Mouse (Mus musculus) liver, embryonic 15.5 days (tissue): ENCODE results near the gene Lgi4. TPM values are rescaled to one million over a fixed set of nuclear protein-coding genes. Genes with fewer than 3 reads are reported as not detected.

Source experiments
- ATAC-seq: fragments of 200-750 bp; cut with Nextera tagmentation; 2 replicates; pipeline ENCODE4 v1.8.0; 2017; ENCODE audit warnings: moderate number of reproducible peaks, mild to moderate bottlenecking, moderate library complexity; ENCODE audit not compliant: insufficient read depth
- H3K27ac ChIP-seq: fragments of 300-500 bp; sonication (generic); replicated peaks from 2 replicates; pipeline ENCODE4 v1.5.1; 2015; ENCODE audit warnings: mild to moderate bottlenecking, inconsistent platforms
- H3K27me3 ChIP-seq: fragments of 300-500 bp; sonication (generic); 2 replicates; pipeline ENCODE4 v1.6.1; 2015; ENCODE audit warnings: mild to moderate bottlenecking, inconsistent platforms
- H3K36me3 ChIP-seq: fragments of 300-500 bp; sonication (generic); replicated peaks from 2 replicates; pipeline ENCODE4 v1.6.1; 2015; ENCODE audit warnings: moderate library complexity, mild to moderate bottlenecking, inconsistent platforms
- H3K4me1 ChIP-seq: fragments of 300-500 bp; sonication (generic); replicated peaks from 2 replicates; pipeline ENCODE4 v1.6.1; 2015; ENCODE audit warnings: inconsistent platforms
- H3K4me2 ChIP-seq: fragments of 300-500 bp; sonication (generic); 2 replicates; pipeline ENCODE4 v1.6.1; 2015; ENCODE audit warnings: moderate library complexity, mild to moderate bottlenecking, inconsistent platforms
- H3K4me3 ChIP-seq: fragments of 300-500 bp; sonication (generic); replicated peaks from 2 replicates; pipeline ENCODE4 v1.5.1; 2015; ENCODE audit warnings: mild to moderate bottlenecking, inconsistent platforms
- H3K9ac ChIP-seq: fragments of 300-500 bp; sonication (generic); 2 replicates; pipeline ENCODE4 v1.6.1; 2015; ENCODE audit warnings: moderate library complexity, mild to moderate bottlenecking, inconsistent platforms
- H3K9me3 ChIP-seq: fragments of 300-500 bp; sonication (generic); replicated peaks from 2 replicates; pipeline ENCODE4 v1.6.1; 2016; ENCODE audit warnings: inconsistent platforms
- WGBS: fragments of 180-500 bp; shearing (Covaris S2); methylation state at CpG from one replicate; pipeline ENCODE4 v1.1.7; 2015; ENCODE audit warnings: mixed read lengths; ENCODE audit not compliant: insufficient replicate concordance; 5-methylcytosine and 5-hydroxymethylcytosine counted together
- polyA plus RNA-seq: library from polyadenylated mRNA; unstranded; fragments of >200 nt; fragmentation: Nextera tagmentation; extraction: Ambion mirVana; gene quantifications from 2 replicates; pipeline ENCODE4 v1.2.1, GENCODE M21; 2015

Lgi4 gene
- polyA plus RNA-seq, 1 experiment from 2014 or later, result not detected

DNA sequence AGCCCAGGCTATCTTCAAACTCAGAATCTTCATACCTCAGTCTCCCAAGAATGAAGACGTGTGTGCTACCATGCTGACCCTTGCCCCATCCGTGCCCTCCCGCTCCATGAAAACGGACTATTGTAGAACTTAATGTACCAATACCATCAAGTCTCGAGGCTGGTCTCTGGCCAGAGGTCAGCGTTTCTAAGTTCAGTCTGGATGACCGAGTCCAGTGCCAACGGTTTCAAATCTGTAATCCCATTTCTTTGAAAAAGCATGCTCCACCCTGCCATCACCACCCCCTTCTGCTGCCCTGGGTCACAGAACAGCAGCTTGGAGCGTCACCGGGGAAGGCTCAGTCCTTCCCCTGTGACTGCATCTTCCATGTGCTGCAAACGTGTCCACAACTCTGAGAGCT is 48.6 kb downstream of the Lgi4 start:
- no peaks in the 10 kb centered on the region for H3K27me3 ChIP-seq
- no peak for ATAC-seq
- WGBS, result 69% methylated on average over 11 of the region's 11 CpGs
- no peak overlapping the region for H3K4me2 ChIP-seq
- H3K9ac ChIP-seq, result no peak overlapping the region
- peaks cover 22% of the 10 kb centered on the region; the same call in 1 of the 2 replicates for H3K4me1 ChIP-seq
- no peaks in the 10 kb centered on the region for H3K9me3 ChIP-seq
- H3K27ac ChIP-seq, result no peak overlapping the region
- no peak overlapping the region for H3K4me3 ChIP-seq
- H3K36me3 ChIP-seq, result no peaks in the 10 kb centered on the region

DNA sequence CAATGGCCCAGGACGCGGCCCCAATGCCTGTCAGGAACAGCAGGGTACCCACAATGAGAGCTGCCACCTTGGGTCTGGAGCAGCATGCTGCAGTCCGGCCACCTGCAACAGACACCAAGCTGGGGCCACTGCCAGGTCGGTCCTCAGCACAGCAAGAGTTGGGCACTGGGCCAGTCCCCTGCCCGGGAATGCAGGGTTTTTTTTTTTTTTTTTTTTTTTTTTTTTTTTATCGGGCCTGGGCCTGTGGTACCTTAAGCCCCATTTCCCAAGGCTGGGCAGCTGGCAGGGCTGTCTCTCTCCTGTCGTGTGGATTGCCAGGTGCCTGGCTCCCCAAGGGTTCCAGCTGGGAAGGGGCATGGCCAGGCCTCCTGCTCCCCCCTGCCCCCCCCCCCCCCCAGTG is 49.9 kb downstream of the Lgi4 start:
- no peak overlapping the region for H3K9ac ChIP-seq
- 41% methylated on average over 7 of the region's 7 CpGs for WGBS

GRCm38 (mm10) chr7:31109796-31110195 is 50.7 kb downstream of the Lgi4 start:
- Histone ChIP-seq H3K27ac (no peak overlapping the region), H3K27me3 (no peaks in the 10 kb centered on the region), H3K4me3 (no peak overlapping the region), H3K4me1 (peaks cover 22% of the 10 kb centered on the region; the same call in 1 of the 2 replicates), H3K9ac (no peak overlapping the region), H3K9me3 (no peaks in the 10 kb centered on the region), H3K4me2 (no peak overlapping the region), H3K36me3 (no peaks in the 10 kb centered on the region)
- no peak for ATAC-seq
- WGBS, result 63% methylated on average over 5 of the region's 5 CpGs

More for the DNA sequence above, 49.9 kb downstream of the Lgi4 start:
- Histone ChIP-seq H3K4me1 (peaks cover 22% of the 10 kb centered on the region; the same call in 1 of the 2 replicates), H3K36me3 (no peaks in the 10 kb centered on the region), H3K27me3 (no peaks in the 10 kb centered on the region), H3K4me2 (no peak overlapping the region), H3K4me3 (no peak overlapping the region), H3K27ac (no peak overlapping the region), H3K9me3 (no peaks in the 10 kb centered on the region)
- no peak for ATAC-seq

DNA sequence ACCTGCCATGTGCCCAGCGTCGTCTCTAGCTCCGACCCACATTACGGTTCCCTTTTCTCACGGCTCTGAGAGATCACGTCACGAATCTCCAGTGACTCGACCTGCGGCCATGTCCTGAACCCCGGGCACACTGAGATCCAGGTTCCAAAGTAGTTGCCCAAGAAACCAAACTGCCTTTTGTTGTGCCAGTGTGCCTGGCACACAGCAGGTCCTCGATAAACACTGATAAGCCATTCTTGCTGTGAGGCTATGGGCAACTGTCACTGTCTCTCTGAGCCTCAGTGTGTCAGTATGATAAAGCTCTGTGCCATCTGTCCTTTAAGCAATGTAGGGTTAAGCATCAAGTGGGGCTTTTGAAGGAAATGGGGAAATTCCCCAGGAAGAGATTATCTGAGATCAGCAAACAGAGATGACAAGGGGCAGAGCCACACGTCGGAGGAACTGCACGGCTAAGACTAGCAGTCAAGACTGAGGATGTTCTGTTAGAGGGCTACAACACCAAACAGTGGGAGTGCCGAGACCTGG is 51.8 kb downstream of the Lgi4 start:
- H3K4me2 ChIP-seq, result no peak overlapping the region
- ATAC-seq, result no peak
- H3K9me3 ChIP-seq, result no peaks in the 10 kb centered on the region
- no peaks in the 10 kb centered on the region for H3K36me3 ChIP-seq
- no peak overlapping the region for H3K9ac ChIP-seq
- no peak overlapping the region for H3K27ac ChIP-seq
- 35% methylated on average over 15 of the region's 15 CpGs for WGBS
- H3K27me3 ChIP-seq, result no peaks in the 10 kb centered on the region
- H3K4me1 ChIP-seq, result peaks cover 32% of the 10 kb centered on the region
- no peak overlapping the region for H3K4me3 ChIP-seq

DNA sequence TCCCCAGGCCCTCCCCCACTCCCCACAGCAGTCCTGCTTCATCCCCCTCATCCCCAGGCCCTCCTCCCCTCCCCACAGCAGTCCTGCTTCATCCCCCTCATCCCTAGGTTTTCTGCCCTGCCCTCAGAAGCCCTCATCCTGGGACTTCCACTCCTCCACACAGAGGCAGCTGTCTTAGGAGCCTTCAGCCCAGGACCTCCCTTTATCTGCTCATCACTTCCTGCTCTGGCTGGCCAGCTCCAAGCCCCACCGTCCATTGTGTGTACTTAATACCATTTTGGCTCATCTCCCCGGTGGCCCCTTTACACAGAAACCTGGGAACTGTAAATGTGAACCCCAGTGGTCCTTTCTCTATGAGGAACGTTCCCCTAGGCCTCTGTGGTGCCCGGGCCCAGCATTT is 52.9 kb downstream of the Lgi4 start:
- Histone ChIP-seq H3K9ac (no peak overlapping the region), H3K4me1 (peaks cover 42% of the 10 kb centered on the region), H3K27ac (no peak overlapping the region), H3K4me3 (no peak overlapping the region), H3K27me3 (no peaks in the 10 kb centered on the region), H3K36me3 (no peaks in the 10 kb centered on the region), H3K4me2 (no peak overlapping the region), H3K9me3 (no peaks in the 10 kb centered on the region)
- WGBS, result 17% methylated on average over 4 of the region's 4 CpGs
- ATAC-seq, result no peak

DNA sequence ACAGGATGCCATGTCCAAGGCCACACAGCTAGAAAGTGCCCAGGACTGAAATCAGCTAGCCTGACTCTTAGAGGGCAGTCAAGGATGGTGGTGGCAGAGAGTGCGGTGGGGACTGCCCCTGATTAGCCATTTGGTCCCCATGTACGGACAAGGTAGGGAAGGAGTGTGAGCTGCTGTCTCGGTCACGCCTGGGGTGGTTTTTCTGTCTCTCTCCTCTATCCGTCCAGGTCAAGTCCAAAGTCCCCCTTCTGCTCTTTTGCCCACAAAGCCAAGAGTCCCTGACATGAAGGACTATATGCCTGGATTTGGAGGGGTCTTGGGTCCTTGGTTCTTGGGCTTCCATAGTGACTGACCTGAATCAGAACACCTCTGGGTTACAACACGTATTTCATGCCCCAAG is 54.7 kb downstream of the Lgi4 start:
- H3K27ac ChIP-seq, result 0 out of 2 replicates have a peak overlapping the region, but pooled peaks have one; percentile 38
- ATAC-seq, result no peak
- 58% methylated on average over 6 of the region's 6 CpGs for WGBS
- H3K4me1 ChIP-seq, result peaks cover 43% of the 10 kb centered on the region
- H3K4me2 ChIP-seq, result peak overlapping the region; percentile 43
- H3K36me3 ChIP-seq, result no peaks in the 10 kb centered on the region
- H3K4me3 ChIP-seq, result peak overlapping the region; percentile 47
- no peak overlapping the region for H3K9ac ChIP-seq
- no peaks in the 10 kb centered on the region for H3K9me3 ChIP-seq
- H3K27me3 ChIP-seq, result no peaks in the 10 kb centered on the region

DNA sequence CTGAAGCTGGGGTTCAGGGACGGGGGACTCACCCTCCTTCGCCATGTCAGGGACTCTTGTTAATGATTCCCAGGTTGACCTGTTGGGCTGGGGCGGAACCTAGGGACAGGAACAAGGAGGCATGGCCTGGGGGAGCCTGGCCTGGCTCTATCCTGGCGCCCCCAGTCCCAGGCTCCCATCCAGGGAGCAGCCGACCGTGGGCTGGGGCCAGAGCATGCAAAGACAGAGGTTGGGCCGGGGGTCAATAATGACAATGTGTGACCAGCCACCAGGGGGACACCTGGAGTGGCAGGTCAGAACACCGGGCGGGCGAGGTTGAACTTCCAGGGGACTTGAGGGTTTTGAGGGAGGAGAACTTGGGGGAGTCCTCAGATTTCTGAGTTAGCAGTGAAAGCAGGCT is 55.5 kb downstream of the Lgi4 start:
- Histone ChIP-seq H3K27me3 (no peaks in the 10 kb centered on the region), H3K9ac (0 out of 2 replicates have a peak overlapping the region, but pooled peaks have one; percentile 11), H3K36me3 (no peaks in the 10 kb centered on the region), H3K27ac (peak overlapping the region; percentile 82), H3K4me3 (peak overlapping the region; percentile 47), H3K4me1 (peaks cover 40% of the 10 kb centered on the region), H3K9me3 (no peaks in the 10 kb centered on the region), H3K4me2 (peak overlapping the region; percentile 43)
- ATAC-seq, result peak; percentile 10; the same call in 1 of the 2 replicates
- 54% methylated on average over 10 of the region's 10 CpGs for WGBS

GRCm38 (mm10) chr7:31115182-31115581 is 56.0 kb downstream of the Lgi4 start, which contains the start of gene Hpn:
Hpn (minus strand) TSS chr7:31115290.
- WGBS, result 25% methylated on average over 15 of the region's 15 CpGs
- Histone ChIP-seq H3K4me2 (peak within 1 kb of the TSS; percentile 43), H3K4me3 (peak within 1 kb of the TSS; percentile 47), H3K9me3 (no peaks in the 10 kb centered on the region), H3K36me3 (no peaks in the 10 kb centered on the region), H3K27ac (peak within 1 kb of the TSS; percentile 82), H3K4me1 (peaks cover 37% of the 10 kb centered on the region), H3K27me3 (no peaks in the 10 kb centered on the region), H3K9ac (0 out of 2 replicates have a peak within 1 kb of the TSS, but pooled peaks have one; percentile 11)
- ATAC-seq, result peak; percentile 79

DNA sequence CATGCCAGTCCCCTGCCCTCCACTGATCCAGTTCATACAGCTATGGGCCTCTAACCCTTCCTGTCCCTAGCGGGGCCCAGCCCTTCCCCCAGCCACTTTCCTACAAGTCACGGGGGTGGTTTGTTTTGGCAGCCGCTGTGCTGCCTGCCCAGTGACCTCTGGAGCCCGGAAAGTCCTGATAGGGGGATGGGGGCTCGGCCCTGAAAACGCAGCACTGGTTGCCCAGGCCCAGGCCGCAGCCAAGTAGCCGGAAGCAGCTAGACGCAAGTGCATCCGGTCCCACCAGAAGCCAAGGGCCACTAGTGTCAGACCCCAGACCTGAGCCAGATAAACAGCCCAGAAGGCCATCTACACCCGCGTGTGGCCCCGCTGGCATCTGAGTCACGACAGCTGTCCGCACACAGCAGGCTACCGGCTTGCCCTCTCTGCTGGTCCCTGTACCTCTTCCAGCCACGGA is 56.5 kb downstream of the Lgi4 start:
- H3K4me3 ChIP-seq, result no peak overlapping the region
- H3K36me3 ChIP-seq, result no peaks in the 10 kb centered on the region
- WGBS, result 4% methylated on average over 17 of the region's 17 CpGs
- peaks cover 36% of the 10 kb centered on the region for H3K4me1 ChIP-seq
- peak overlapping the region; percentile 82 for H3K27ac ChIP-seq
- no peaks in the 10 kb centered on the region for H3K9me3 ChIP-seq
- H3K4me2 ChIP-seq, result peak overlapping the region; percentile 43
- H3K9ac ChIP-seq, result no peak overlapping the region
- peak; percentile 81 for ATAC-seq
- H3K27me3 ChIP-seq, result no peaks in the 10 kb centered on the region

GRCm38 (mm10) chr7:31116721-31117145 is 57.6 kb downstream of the Lgi4 start:
- WGBS, result 60% methylated on average over 16 of the region's 16 CpGs

GRCm38 (mm10) chr7:31117465-31117864 is 58.3 kb downstream of the Lgi4 start:
- ATAC-seq, result no peak
- no peaks in the 10 kb centered on the region for H3K27me3 ChIP-seq
- 66% methylated on average over 11 of the region's 11 CpGs for WGBS
- H3K4me2 ChIP-seq, result peak overlapping the region; percentile 13; the same call in 1 of the 2 replicates
- no peaks in the 10 kb centered on the region for H3K36me3 ChIP-seq
- no peak overlapping the region for H3K4me3 ChIP-seq
- H3K27ac ChIP-seq, result no peak overlapping the region
- no peak overlapping the region for H3K9ac ChIP-seq
- H3K9me3 ChIP-seq, result no peaks in the 10 kb centered on the region
- H3K4me1 ChIP-seq, result peaks cover 21% of the 10 kb centered on the region

More at GRCm38 (mm10) chr7:31116721-31117145, 57.6 kb downstream of the Lgi4 start:
- Histone ChIP-seq H3K27ac (0 out of 2 replicates have a peak overlapping the region, but pooled peaks have one; percentile 82), H3K36me3 (no peaks in the 10 kb centered on the region), H3K4me2 (no peak overlapping the region; the same call in 1 of the 2 replicates), H3K4me1 (peaks cover 26% of the 10 kb centered on the region), H3K4me3 (no peak overlapping the region), H3K9ac (no peak overlapping the region), H3K27me3 (no peaks in the 10 kb centered on the region), H3K9me3 (no peaks in the 10 kb centered on the region)
- ATAC-seq, result no peak
